Mouse (Mus musculus) cerebellum, adult 2 months (tissue): ENCODE measurements at regions not wholly inside any gene's neighbourhood (a gene's known extent, or its start where the extent isn't known, plus 50 kb on each side); places are given as distances from the start of the nearest gene placed in this dataset.

ENCODE experiments used
- CTCF ChIP-seq: fragments of 200-500 bp; IDR thresholded peaks from 2 replicates; pipeline ENCODE4 v1.5.1; 2011; ENCODE audit warnings: low read depth, mild to moderate bottlenecking, control low read depth, low read length, moderate library complexity, borderline replicate concordance; ENCODE audit not compliant: insufficient read depth
- POLR2A ChIP-seq: fragments of 200-500 bp; IDR thresholded peaks from 2 replicates; pipeline ENCODE4 v1.6.1; 2011; ENCODE audit warnings: low read length, control low read depth, borderline replicate concordance; ENCODE audit not compliant: insufficient read depth

DNA sequence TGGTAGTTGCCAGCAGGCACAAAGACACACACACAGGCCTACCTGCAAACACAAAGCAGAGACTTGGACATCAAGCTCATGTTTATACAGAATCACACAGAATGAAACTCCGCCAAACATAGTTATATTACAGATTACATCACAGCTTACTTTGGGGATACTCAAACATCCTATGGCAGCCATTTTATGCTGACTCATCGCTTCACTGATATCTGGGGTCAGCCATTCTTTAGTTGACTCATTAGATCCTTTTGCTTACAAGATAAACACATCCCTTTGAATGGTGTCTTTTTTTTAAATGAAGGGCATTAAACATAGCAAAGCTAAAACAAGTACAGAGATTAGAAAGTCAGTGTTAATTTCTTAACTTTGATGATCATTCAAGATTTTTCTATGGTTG is 127.4 kb upstream of the Mtpn start:
- TF ChIP-seq POLR2A (no peak), CTCF (no peak)
